Mouse (Mus musculus) heart, postnatal 14 days (tissue): ENCODE results near the gene Mrc1. TPM values are rescaled to one million over a fixed set of nuclear protein-coding genes. Genes with fewer than 3 reads are reported as not detected.

Experiments
- microRNA-seq, 2 experiments: library from miRNA; unstranded; fragments of <30 nt; microRNA quantifications; one replicate each; pipeline ENCODE4 v1.2.0; 2021 to 2022
- total RNA-seq, 2 experiments: library from RNA; stranded (reverse); gene quantifications; 2 replicates each; pipeline ENCODE4 v1.2.3; 2021

Mrc1 gene
- total RNA-seq, 2 experiments from 2014 or later = 20.7 to 23.3 TPM

Small RNA genes lying within 50 kb of the gene (microRNA-seq; reads per million reads assigned to microRNA genes)
- 0.60 to 14.5 reads per million in 2 experiments for gene Mir511

Other genes with a start within 250 kb of the Mrc1 start
- gene Hacd1, start 173.3 kb upstream of the Mrc1 start, total RNA-seq = 100 to 1,000 TPM; 186 to 206 TPM
- gene Stam, start 155.3 kb upstream of the Mrc1 start, total RNA-seq = 10 to 100 TPM; 29.5 to 30.9 TPM
- under 1 TPM in 1 of 2 experiments, not detected in 1; 0.07 TPM for gene Tmem236, start 54.9 kb upstream of the Mrc1 start, total RNA-seq
- gene Slc39a12, start 158.9 kb downstream of the Mrc1 start, total RNA-seq = under 1 TPM in 1 of 2 experiments, not detected in 1; 0.14 TPM